Mouse (Mus musculus): ENCODE measurements around the gene Rcor2.

- peak; percentile 96 for TF ChIP-seq CTCF (IDR thresholded peaks at IDR 0.05; ENCODE audit: low read depth)
- no peak for TF ChIP-seq EP300 (IDR thresholded peaks at IDR 0.05; ENCODE audit: low read depth)
Observed at GRCm38 (mm10) chr19:7264088-7264765, 2.9 kb upstream of the Rcor2 start.
